Mouse (Mus musculus): ENCODE results near the gene 2900092C05Rik. TPM values are rescaled to one million over a fixed set of nuclear protein-coding genes. Genes with fewer than 3 reads are reported as not detected.

The 2900092C05Rik gene
- polyA plus RNA-seq (2012; rRNA removed), result not detected in 2 replicates

DNA sequence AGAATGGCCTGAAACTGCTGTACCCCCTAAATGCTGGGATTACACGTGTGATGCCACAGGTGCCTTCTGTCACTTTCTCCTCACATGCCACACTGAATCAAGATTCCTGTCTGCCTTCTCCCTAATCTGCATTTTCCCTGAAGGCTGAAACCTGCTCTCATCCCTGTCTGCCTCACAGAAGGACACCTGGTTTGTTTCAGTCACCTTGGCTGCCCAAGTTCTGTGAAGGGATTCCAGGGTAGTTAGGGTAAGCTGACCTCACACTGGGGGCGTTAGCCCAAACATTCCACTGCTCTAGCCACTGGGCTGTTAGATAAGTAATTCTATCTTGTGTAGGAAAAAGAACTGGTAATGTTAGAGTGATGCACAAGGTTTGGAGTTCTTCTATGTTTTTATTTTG, at the start of gene 2900092C05Rik:
2900092C05Rik (plus strand) TSS at position 301 of the 400 bp plus-strand sequence.
- Histone ChIP-seq H3K4me3 (ENCODE audit: extremely low read depth, insufficient read depth, insufficient read length) (no peak within 1 kb of the TSS), H3K27me3 (ENCODE audit: control insufficient read depth, insufficient read depth, low read length) (no peaks in the 10 kb centered on the region), H3K4me1 (ENCODE audit: control insufficient read depth, insufficient read depth, insufficient read length) (no peaks in the 10 kb centered on the region), H3K36me3 (ENCODE audit: control insufficient read depth, insufficient read depth, low read length) (no peaks in the 10 kb centered on the region), H3K27ac (ENCODE audit: insufficient read depth, low read length) (no peak within 1 kb of the TSS)
- TF ChIP-seq POLR2A (IDR thresholded peaks at IDR 0.05; ENCODE audit: low read depth, low read length) (no peak), CTCF (IDR thresholded peaks at IDR 0.05; ENCODE audit: extremely low read depth, insufficient read depth, insufficient read length, insufficient replicate concordance) (no peak)
- 67% methylated on average over 2 of the region's 2 CpGs for WGBS
- DNase-seq (ENCODE audit: low read depth in 1 of 2, low spot score in 2 of 2), result no peak

- H3K4me3 ChIP-seq (ENCODE audit: extremely low read depth, insufficient read depth, insufficient read length), result peak within 1 kb of the TSS; percentile 95
- H3K27me3 ChIP-seq (ENCODE audit: control insufficient read depth, insufficient read depth, low read length), result no peaks in the 10 kb centered on the region
- H3K27ac ChIP-seq (ENCODE audit: insufficient read depth, low read length), result peak within 1 kb of the TSS; percentile 52
- peak; percentile 60 to 71 for DNase-seq (ENCODE audit: low read depth in 1 of 2, low spot score in 2 of 2)
- TF ChIP-seq CTCF (IDR thresholded peaks at IDR 0.05; ENCODE audit: extremely low read depth, insufficient read depth, insufficient read length, insufficient replicate concordance) (no peak), POLR2A (IDR thresholded peaks at IDR 0.05; ENCODE audit: low read depth, low read length) (peak; percentile 28; the same call in 1 of the 2 replicates)
- H3K36me3 ChIP-seq (ENCODE audit: control insufficient read depth, insufficient read depth, low read length), result peaks cover 12% of the 10 kb centered on the region
- WGBS, result under 1% methylated on average over 53 of the region's 53 CpGs
- H3K4me1 ChIP-seq (ENCODE audit: control insufficient read depth, insufficient read depth, insufficient read length), result no peaks in the 10 kb centered on the region
Observed at GRCm38 (mm10) chr7:12478158-12479008, 33.9 kb upstream of the 2900092C05Rik start, which contains the start of gene Zfp606. Gene Zfp606 (plus strand): TSS chr7:12478293.

GRCm38 (mm10) chr7:12479009-12479346, 33.3 kb upstream of the 2900092C05Rik start:
- no peak for TF ChIP-seq CTCF (IDR thresholded peaks at IDR 0.05; ENCODE audit: extremely low read depth, insufficient read depth, insufficient read length, insufficient replicate concordance)
- TF ChIP-seq POLR2A (IDR thresholded peaks at IDR 0.05; ENCODE audit: low read depth, low read length), result no peak
- 5% methylated on average over 8 of the region's 8 CpGs for WGBS

GRCm38 (mm10) chr7:12479525-12479924, 32.8 kb upstream of the 2900092C05Rik start:
- H3K4me1 ChIP-seq (ENCODE audit: control insufficient read depth, insufficient read depth, insufficient read length), result no peaks in the 10 kb centered on the region
- no peak overlapping the region for H3K4me3 ChIP-seq (ENCODE audit: extremely low read depth, insufficient read depth, insufficient read length)
- TF ChIP-seq POLR2A (IDR thresholded peaks at IDR 0.05; ENCODE audit: low read depth, low read length) (no peak), CTCF (IDR thresholded peaks at IDR 0.05; ENCODE audit: extremely low read depth, insufficient read depth, insufficient read length, insufficient replicate concordance) (no peak)
- no peak for DNase-seq (ENCODE audit: low read depth in 1 of 2, low spot score in 2 of 2)
- H3K27ac ChIP-seq (ENCODE audit: insufficient read depth, low read length), result no peak overlapping the region
- H3K27me3 ChIP-seq (ENCODE audit: control insufficient read depth, insufficient read depth, low read length), result no peaks in the 10 kb centered on the region
- WGBS, result 84% methylated on average over 4 of the region's 4 CpGs
- peaks cover 21% of the 10 kb centered on the region for H3K36me3 ChIP-seq (ENCODE audit: control insufficient read depth, insufficient read depth, low read length)

More at GRCm38 (mm10) chr7:12479009-12479346, 33.3 kb upstream of the 2900092C05Rik start:
- peak overlapping the region; percentile 95 for H3K4me3 ChIP-seq (ENCODE audit: extremely low read depth, insufficient read depth, insufficient read length)
- no peaks in the 10 kb centered on the region for H3K27me3 ChIP-seq (ENCODE audit: control insufficient read depth, insufficient read depth, low read length)
- H3K27ac ChIP-seq (ENCODE audit: insufficient read depth, low read length), result no peak overlapping the region
- H3K36me3 ChIP-seq (ENCODE audit: control insufficient read depth, insufficient read depth, low read length), result peaks cover 17% of the 10 kb centered on the region
- no peak for DNase-seq (ENCODE audit: low read depth in 1 of 2, low spot score in 2 of 2)
- no peaks in the 10 kb centered on the region for H3K4me1 ChIP-seq (ENCODE audit: control insufficient read depth, insufficient read depth, insufficient read length)

DNA sequence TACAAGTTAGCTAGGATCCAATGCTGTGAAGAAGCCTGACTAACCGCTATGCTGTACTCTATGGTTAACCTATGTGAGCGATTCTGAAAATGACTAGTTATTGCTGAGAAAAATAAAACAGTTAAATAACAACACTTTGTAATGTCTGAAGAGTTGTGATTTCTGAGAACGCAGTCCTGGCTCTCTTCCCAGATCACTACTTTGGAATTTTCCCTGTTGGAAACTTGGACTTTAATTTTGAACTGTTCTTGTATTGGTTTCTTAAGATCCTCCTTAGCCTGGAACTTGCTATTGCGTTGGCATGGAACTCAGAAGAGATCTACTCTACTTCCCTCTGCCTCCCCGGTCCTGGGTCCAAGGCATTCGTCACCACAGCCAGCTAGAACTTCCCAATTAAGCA, 28.5 kb upstream of the 2900092C05Rik start:
- H3K4me3 ChIP-seq (ENCODE audit: extremely low read depth, insufficient read depth, insufficient read length), result no peak overlapping the region
- no peak for DNase-seq (ENCODE audit: low read depth in 1 of 2, low spot score in 2 of 2)
- no peak overlapping the region for H3K27ac ChIP-seq (ENCODE audit: insufficient read depth, low read length)
- TF ChIP-seq CTCF (IDR thresholded peaks at IDR 0.05; ENCODE audit: extremely low read depth, insufficient read depth, insufficient read length, insufficient replicate concordance), result no peak
- TF ChIP-seq POLR2A (IDR thresholded peaks at IDR 0.05; ENCODE audit: low read depth, low read length), result no peak
- H3K27me3 ChIP-seq (ENCODE audit: control insufficient read depth, insufficient read depth, low read length), result no peaks in the 10 kb centered on the region
- H3K36me3 ChIP-seq (ENCODE audit: control insufficient read depth, insufficient read depth, low read length), result peaks cover 30% of the 10 kb centered on the region
- H3K4me1 ChIP-seq (ENCODE audit: control insufficient read depth, insufficient read depth, insufficient read length), result no peaks in the 10 kb centered on the region
- WGBS, result 89% methylated on average over 6 of the region's 6 CpGs

- no peaks in the 10 kb centered on the region for H3K4me1 ChIP-seq (ENCODE audit: control insufficient read depth, insufficient read depth, insufficient read length)
- TF ChIP-seq POLR2A (IDR thresholded peaks at IDR 0.05; ENCODE audit: low read depth, low read length), result no peak
- TF ChIP-seq CTCF (IDR thresholded peaks at IDR 0.05; ENCODE audit: extremely low read depth, insufficient read depth, insufficient read length, insufficient replicate concordance), result no peak
- DNase-seq (ENCODE audit: low read depth in 1 of 2, low spot score in 2 of 2), result no peak
Observed at GRCm38 (mm10) chr7:12485956-12486355, 26.4 kb upstream of the 2900092C05Rik start.

GRCm38 (mm10) chr7:12486691-12487090, 25.6 kb upstream of the 2900092C05Rik start:
- Histone ChIP-seq H3K4me1 (ENCODE audit: control insufficient read depth, insufficient read depth, insufficient read length) (no peaks in the 10 kb centered on the region), H3K36me3 (ENCODE audit: control insufficient read depth, insufficient read depth, low read length) (peaks cover 42% of the 10 kb centered on the region), H3K4me3 (ENCODE audit: extremely low read depth, insufficient read depth, insufficient read length) (no peak overlapping the region), H3K27ac (ENCODE audit: insufficient read depth, low read length) (no peak overlapping the region), H3K27me3 (ENCODE audit: control insufficient read depth, insufficient read depth, low read length) (no peaks in the 10 kb centered on the region)
- no peak for TF ChIP-seq POLR2A (IDR thresholded peaks at IDR 0.05; ENCODE audit: low read depth, low read length)
- no peak for TF ChIP-seq CTCF (IDR thresholded peaks at IDR 0.05; ENCODE audit: extremely low read depth, insufficient read depth, insufficient read length, insufficient replicate concordance)
- DNase-seq (ENCODE audit: low read depth in 1 of 2, low spot score in 2 of 2), result no peak

More at GRCm38 (mm10) chr7:12485956-12486355, 26.4 kb upstream of the 2900092C05Rik start:
- WGBS, result 97% methylated on average over 1 of the region's 1 CpGs
- Histone ChIP-seq H3K27me3 (ENCODE audit: control insufficient read depth, insufficient read depth, low read length) (no peaks in the 10 kb centered on the region), H3K36me3 (ENCODE audit: control insufficient read depth, insufficient read depth, low read length) (peaks cover 43% of the 10 kb centered on the region), H3K27ac (ENCODE audit: insufficient read depth, low read length) (no peak overlapping the region), H3K4me3 (ENCODE audit: extremely low read depth, insufficient read depth, insufficient read length) (no peak overlapping the region)
